Mouse (Mus musculus): ENCODE data around the gene Atp13a2. TPM values are rescaled to one million over a fixed set of nuclear protein-coding genes. Genes with fewer than 3 reads are reported as not detected.

The Atp13a2 gene
- total RNA-seq, 1 experiment from 2014 or later = 34.5 TPM

DNA sequence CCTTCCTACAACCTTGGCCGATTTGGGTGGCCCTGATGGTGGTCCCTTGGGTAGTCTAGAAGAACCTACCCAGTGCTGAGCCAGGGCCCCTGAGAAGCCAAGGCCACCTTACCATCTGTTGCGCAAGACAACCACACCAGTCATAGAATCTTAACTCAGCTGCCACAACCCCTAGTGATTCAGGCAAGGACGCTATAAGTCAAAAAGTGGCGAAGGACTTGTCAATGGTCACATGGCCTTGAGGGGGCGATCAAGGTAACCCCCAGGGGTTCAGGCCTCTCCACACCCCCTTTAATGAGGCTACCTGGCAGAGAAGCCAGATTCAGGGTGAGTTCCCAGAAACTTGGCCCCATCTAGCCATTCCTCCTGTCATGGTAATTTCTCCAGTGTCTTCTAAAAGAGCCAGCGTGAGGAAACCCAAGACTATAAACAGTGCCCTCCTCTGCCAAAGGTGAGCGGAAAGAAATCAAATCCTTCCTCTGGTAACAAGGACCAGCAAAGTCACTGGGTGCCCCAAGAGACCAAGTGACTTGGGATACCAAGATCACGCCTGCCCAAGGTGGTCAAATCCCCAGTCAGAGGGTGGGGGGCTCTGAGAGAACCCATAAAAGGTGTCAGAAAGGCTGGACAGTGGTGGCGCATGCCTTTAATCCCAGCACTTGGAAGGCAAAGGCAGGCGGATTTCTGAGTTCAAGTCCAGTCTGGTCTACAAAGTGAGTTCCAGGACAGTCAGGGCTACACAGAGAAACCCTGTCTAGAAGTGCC is 26.8 kb upstream of the Atp13a2 start:
- ATAC-seq (replicated peaks in 1 of 2; ENCODE audit: insufficient read depth in 1 of 2, low FRiP score in 2 of 2, low TSS enrichment in 1 of 2, low read depth in 1 of 2, poor library complexity in 2 of 2, severe bottlenecking in 2 of 2) = no peak

DNA sequence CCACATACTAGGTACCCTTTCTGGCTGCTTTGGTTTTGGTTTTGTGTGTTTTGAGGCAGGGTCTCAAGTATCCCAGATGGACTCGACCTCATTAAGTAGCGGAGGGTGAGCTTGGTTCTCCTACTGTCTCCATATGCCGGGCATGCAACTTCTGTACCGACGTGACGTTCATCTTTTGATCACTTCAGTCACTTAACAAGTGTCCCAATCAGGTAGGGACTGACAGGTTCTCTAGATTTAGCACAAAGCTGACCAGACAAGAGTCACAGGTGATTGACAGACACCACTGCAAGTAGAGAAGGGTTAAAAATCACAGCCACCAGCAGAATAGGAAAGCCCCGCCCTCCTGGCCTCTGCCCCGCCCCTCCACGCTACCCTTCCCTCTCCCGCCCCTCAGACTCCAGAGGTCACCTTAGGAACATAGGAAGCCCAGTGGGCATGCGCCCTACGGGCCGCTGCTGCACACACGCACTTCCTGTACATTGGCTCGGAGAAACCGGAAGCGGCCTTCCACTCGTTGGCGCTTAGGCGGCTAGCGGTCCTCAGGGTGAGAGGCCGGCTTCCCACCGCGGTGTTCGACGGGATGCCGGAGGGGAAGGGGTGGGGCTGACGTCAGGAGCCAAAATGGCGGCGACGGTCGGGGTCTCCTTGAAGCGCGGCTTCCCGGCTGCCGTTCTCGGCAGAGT is 25.7 kb upstream of the Atp13a2 start, which contains the start of gene Sdhb:
Gene Sdhb, plus strand, starts transcription at position 423 of the 686 bp plus-strand sequence.
- peak; percentile 92 to 95 for ATAC-seq (replicated peaks in 1 of 2; ENCODE audit: insufficient read depth in 1 of 2, low FRiP score in 2 of 2, low TSS enrichment in 1 of 2, low read depth in 1 of 2, poor library complexity in 2 of 2, severe bottlenecking in 2 of 2)

DNA sequence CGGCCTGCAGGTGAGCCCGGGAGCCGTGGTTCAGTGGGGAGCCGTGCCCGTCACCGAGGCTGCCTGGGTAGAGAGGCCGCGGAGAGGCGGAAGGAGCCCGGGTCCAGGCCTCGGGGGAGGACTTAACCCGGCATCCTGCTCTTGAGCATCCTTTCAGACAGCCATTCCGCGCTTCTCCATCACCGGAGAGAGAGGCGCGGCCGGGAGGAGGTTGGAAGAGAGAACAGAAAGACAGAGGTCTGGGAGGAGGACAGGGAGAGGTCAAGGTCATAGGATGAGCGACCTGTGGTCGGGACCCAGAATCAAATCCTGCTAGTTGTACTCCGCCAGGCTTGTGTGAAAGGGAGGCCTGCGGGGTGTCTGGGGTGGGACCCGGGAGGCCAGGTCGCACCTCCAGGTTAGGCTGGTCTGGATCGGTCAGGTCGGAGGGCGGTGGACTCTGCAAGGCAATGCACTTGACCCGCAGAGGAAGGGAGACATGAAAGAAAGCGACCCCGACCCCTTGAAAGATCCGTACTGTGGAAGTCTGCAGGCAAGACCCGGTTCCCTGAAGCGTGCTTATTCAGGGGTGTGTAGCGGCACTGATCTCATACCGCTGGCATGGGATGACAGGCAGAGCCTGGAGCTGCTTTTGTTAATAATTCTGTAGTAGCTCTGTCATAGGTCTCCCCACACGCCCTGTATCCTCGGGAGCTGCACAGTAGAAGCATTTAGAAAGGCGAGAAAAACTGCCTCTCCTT is 25.0 kb upstream of the Atp13a2 start:
- ATAC-seq (replicated peaks in 1 of 2; ENCODE audit: insufficient read depth in 1 of 2, low FRiP score in 2 of 2, low TSS enrichment in 1 of 2, low read depth in 1 of 2, poor library complexity in 2 of 2, severe bottlenecking in 2 of 2) = no peak; a peak in 1 of 4 replicates

GRCm38 (mm10) chr4:140962207-140962909 is 24.3 kb upstream of the Atp13a2 start:
- ATAC-seq (replicated peaks in 1 of 2; ENCODE audit: insufficient read depth in 1 of 2, low FRiP score in 2 of 2, low TSS enrichment in 1 of 2, low read depth in 1 of 2, poor library complexity in 2 of 2, severe bottlenecking in 2 of 2) = no peak

DNA sequence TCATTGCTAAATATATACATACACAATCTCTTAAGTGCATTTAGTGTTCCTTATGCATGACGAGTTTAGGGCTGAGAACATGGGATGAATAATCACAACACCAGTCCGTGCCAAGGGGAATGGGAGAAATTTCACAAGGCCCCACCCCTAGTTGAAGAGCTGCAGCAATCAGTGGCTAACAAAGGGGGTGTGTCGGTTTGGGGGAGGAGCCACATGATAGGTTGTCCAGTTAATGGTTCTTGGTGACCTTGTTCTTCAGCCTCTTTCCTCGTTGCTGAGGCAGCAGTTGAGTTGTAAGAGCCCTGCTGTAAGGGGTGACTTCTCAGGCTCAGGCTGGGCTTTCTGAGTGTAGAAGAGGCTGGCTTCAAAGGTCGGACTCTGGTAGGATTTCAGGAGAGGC is 23.7 kb upstream of the Atp13a2 start:
- ATAC-seq (replicated peaks in 1 of 2; ENCODE audit: insufficient read depth in 1 of 2, low FRiP score in 2 of 2, low TSS enrichment in 1 of 2, low read depth in 1 of 2, poor library complexity in 2 of 2, severe bottlenecking in 2 of 2) = no peak

GRCm38 (mm10) chr4:140963941-140964597 is 22.6 kb upstream of the Atp13a2 start:
- ATAC-seq (replicated peaks in 1 of 2; ENCODE audit: insufficient read depth in 1 of 2, low FRiP score in 2 of 2, low TSS enrichment in 1 of 2, low read depth in 1 of 2, poor library complexity in 2 of 2, severe bottlenecking in 2 of 2) = no peak

DNA sequence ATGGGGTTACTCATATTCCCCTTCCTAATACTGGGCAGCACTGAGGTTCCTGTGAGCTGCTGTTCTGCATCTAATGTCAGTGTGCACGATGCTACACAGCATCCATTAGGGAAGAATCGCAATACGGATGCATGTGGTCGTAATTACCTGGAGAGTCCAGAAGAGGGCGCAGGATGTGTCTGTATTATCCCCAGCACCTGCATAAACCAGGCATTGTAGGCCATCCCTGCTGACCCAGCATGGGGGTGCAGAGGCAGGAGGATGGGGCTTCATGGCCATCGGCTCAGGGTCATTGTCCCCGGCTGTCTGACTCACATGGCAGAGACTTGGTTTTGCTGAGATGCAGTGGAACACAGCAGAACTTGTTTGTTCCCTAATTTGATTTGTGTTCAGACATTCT is 22.1 kb upstream of the Atp13a2 start:
- ATAC-seq (replicated peaks in 1 of 2; ENCODE audit: insufficient read depth in 1 of 2, low FRiP score in 2 of 2, low TSS enrichment in 1 of 2, low read depth in 1 of 2, poor library complexity in 2 of 2, severe bottlenecking in 2 of 2) = peak; percentile 34 to 49; a peak in 3 of 4 replicates

DNA sequence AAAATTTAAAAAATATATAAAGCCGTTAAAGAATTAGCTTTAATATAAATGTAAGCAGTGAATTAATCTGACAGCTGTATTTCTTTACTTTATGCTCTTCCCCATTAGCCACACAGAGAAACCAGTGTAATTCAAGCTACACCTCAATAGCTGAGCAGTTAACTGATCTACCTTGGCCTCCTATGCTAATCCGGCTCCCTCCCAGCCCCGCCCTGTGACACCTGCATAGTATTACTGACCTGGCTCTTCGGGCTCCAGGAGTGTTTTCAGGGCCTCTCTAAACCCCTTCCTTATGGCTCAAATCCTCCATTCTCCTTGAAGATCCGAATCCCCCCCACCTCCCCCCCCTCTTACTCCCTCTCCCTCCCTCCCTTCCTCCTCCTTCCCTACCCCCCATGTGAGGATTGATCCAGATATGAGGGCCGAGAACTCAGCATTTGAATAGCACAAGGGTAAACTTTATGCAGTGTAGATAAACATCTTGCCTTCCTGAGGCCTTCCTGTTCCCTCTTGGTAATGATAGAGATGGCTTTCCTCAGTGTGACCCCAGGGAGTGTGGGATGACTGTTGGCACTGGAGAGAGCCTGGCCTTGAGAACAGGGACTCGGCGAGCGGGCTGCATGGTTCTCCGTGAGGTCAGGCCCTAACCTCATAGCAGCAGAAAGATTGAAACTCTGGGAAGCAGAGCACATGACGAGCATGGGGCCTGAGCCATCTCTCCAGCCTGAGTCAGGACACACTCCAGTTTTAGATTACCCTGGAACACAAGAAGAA is 19.1 kb upstream of the Atp13a2 start:
- ATAC-seq (replicated peaks in 1 of 2; ENCODE audit: insufficient read depth in 1 of 2, low FRiP score in 2 of 2, low TSS enrichment in 1 of 2, low read depth in 1 of 2, poor library complexity in 2 of 2, severe bottlenecking in 2 of 2) = no peak

DNA sequence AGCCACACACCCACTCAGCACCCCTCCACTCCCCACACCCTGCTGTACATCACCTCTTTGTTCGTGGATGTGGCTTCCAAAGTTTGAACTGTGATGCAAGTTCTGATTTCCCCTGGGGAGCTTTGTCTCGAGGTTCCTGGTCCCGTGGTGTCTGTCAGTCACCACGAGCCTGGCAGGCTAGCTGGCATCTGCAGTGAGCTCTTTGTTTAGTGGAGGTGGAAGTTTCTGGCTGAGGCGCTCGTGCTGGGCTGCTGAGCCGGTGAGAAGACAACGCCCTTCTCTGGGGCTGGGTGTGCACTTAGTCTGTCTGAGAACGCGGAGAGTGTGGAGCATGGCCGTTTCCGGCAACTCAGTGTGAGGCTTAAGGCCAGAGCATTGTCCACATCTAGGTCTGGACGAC is 15.0 kb upstream of the Atp13a2 start:
- ATAC-seq (replicated peaks in 1 of 2; ENCODE audit: insufficient read depth in 1 of 2, low FRiP score in 2 of 2, low TSS enrichment in 1 of 2, low read depth in 1 of 2, poor library complexity in 2 of 2, severe bottlenecking in 2 of 2) = no peak

DNA sequence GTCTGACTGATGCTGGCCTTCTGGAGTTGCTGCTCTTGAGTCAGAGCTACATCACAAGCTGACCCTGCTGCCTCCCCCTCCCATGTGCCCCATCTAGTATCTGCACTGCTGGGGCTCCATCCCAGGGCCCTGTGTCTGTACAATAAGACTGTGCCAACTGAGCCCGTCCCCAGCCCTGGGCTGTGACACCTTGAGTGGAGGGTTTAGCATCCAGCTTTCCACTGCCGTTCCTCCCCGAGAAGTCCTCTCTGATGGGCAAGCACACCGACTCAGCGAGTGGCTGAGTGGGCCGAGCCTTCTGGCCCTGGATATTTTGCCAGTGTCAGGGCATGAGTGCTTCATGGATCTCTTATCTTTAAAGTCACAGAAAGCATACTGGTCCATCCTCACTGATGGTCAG is 12.3 kb upstream of the Atp13a2 start:
- ATAC-seq (replicated peaks in 1 of 2; ENCODE audit: insufficient read depth in 1 of 2, low FRiP score in 2 of 2, low TSS enrichment in 1 of 2, low read depth in 1 of 2, poor library complexity in 2 of 2, severe bottlenecking in 2 of 2) = no peak

DNA sequence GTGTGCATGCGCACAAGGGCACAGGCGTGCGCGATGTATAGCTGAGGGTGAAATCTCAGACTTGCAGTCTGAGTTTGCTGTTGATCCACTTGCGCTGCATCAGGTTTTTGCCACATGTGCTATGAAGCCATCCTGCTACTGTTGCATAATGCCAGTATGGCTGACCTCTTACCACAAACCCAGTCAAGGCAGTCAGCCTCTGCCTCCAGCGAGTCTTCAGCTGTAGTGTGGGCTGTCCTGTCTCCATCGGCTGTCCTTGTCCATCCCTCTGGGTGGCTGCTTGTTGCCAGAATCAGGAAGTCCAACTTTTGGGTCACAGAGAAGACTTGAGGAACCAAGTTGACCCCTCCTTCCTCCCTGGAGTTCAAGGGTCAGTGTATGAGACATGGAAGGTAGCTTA is 11.3 kb upstream of the Atp13a2 start:
- ATAC-seq (replicated peaks in 1 of 2; ENCODE audit: insufficient read depth in 1 of 2, low FRiP score in 2 of 2, low TSS enrichment in 1 of 2, low read depth in 1 of 2, poor library complexity in 2 of 2, severe bottlenecking in 2 of 2) = peak in 1 of 2 experiments; percentile 13; a peak in 2 of 4 replicates

GRCm38 (mm10) chr4:140977278-140977677 is 9.4 kb upstream of the Atp13a2 start:
- ATAC-seq (replicated peaks in 1 of 2; ENCODE audit: insufficient read depth in 1 of 2, low FRiP score in 2 of 2, low TSS enrichment in 1 of 2, low read depth in 1 of 2, poor library complexity in 2 of 2, severe bottlenecking in 2 of 2) = no peak

- peak; percentile 49 to 57; a peak in 3 of 4 replicates for ATAC-seq (replicated peaks in 1 of 2; ENCODE audit: insufficient read depth in 1 of 2, low FRiP score in 2 of 2, low TSS enrichment in 1 of 2, low read depth in 1 of 2, poor library complexity in 2 of 2, severe bottlenecking in 2 of 2)
Measured at GRCm38 (mm10) chr4:140977886-140978692, 8.6 kb upstream of the Atp13a2 start.

- ATAC-seq (replicated peaks in 1 of 2; ENCODE audit: insufficient read depth in 1 of 2, low FRiP score in 2 of 2, low TSS enrichment in 1 of 2, low read depth in 1 of 2, poor library complexity in 2 of 2, severe bottlenecking in 2 of 2) = no peak
Measured at GRCm38 (mm10) chr4:140981605-140982004, 5.1 kb upstream of the Atp13a2 start.

- no peak for ATAC-seq (replicated peaks in 1 of 2; ENCODE audit: insufficient read depth in 1 of 2, low FRiP score in 2 of 2, low TSS enrichment in 1 of 2, low read depth in 1 of 2, poor library complexity in 2 of 2, severe bottlenecking in 2 of 2)
Measured at GRCm38 (mm10) chr4:140982808-140983207, 3.9 kb upstream of the Atp13a2 start.

- ATAC-seq (replicated peaks in 1 of 2; ENCODE audit: insufficient read depth in 1 of 2, low FRiP score in 2 of 2, low TSS enrichment in 1 of 2, low read depth in 1 of 2, poor library complexity in 2 of 2, severe bottlenecking in 2 of 2) = peak; percentile 90 to 92
Measured at GRCm38 (mm10) chr4:140983442-140983841, 3.2 kb upstream of the Atp13a2 start.
